Mouse (Mus musculus) limb, embryonic 15.5 days (tissue): ENCODE data around the gene Hspa1a. TPM values are rescaled to one million over a fixed set of nuclear protein-coding genes. Genes with fewer than 3 reads are reported as not detected.
"Not testable (repeated sequence)": the region's sequence is repeated elsewhere in the genome, so short reads cannot be mapped to it uniquely, and the experiment has no call there.

Experiments used
- ATAC-seq: fragments of 200-750 bp; cut with Nextera tagmentation; 2 replicates; pipeline ENCODE4 v1.8.0; 2017; ENCODE audit warnings: low read depth, moderate TSS enrichment; ENCODE audit not compliant: insufficient number of reproducible peaks, low FRiP score, low TSS enrichment
- H3K27ac ChIP-seq: fragments of 300-500 bp; sonication (generic); 2 replicates; pipeline ENCODE4 v1.5.1; 2015; ENCODE audit warnings: moderate library complexity, mild to moderate bottlenecking, inconsistent platforms
- H3K27me3 ChIP-seq: fragments of 300-500 bp; sonication (generic); 2 replicates; pipeline ENCODE4 v1.6.1; 2015; ENCODE audit warnings: inconsistent platforms
- H3K36me3 ChIP-seq: fragments of 300-500 bp; sonication (generic); 2 replicates; pipeline ENCODE4 v1.6.1; 2015; ENCODE audit warnings: inconsistent platforms
- H3K4me1 ChIP-seq: fragments of 300-500 bp; sonication (generic); 2 replicates; pipeline ENCODE4 v1.6.1; 2015; ENCODE audit warnings: inconsistent platforms
- H3K4me2 ChIP-seq: fragments of 300-500 bp; sonication (generic); 2 replicates; pipeline ENCODE4 v1.6.1; 2015; ENCODE audit warnings: mild to moderate bottlenecking, inconsistent platforms
- H3K4me3 ChIP-seq: fragments of 300-500 bp; sonication (generic); 2 replicates; pipeline ENCODE4 v1.5.1; 2015; ENCODE audit warnings: mild to moderate bottlenecking, inconsistent platforms
- H3K9ac ChIP-seq: fragments of 300-500 bp; sonication (generic); 2 replicates; pipeline ENCODE4 v1.6.1; 2015; ENCODE audit warnings: inconsistent platforms
- H3K9me3 ChIP-seq: fragments of 300-500 bp; sonication (generic); 2 replicates; pipeline ENCODE4 v1.6.1; 2016; ENCODE audit warnings: inconsistent platforms
- WGBS: fragments of 180-500 bp; shearing (Covaris S2); methylation state at CpG from one replicate; pipeline ENCODE4 v1.1.7; 2015; 5-methylcytosine and 5-hydroxymethylcytosine counted together
- polyA plus RNA-seq: library from polyadenylated mRNA; unstranded; fragments of >200 nt; fragmentation: Nextera tagmentation; extraction: Ambion mirVana; gene quantifications from 2 replicates; pipeline ENCODE4 v1.2.1, GENCODE M21; 2015

The Hspa1a gene
- polyA plus RNA-seq, 1 experiment from 2014 or later, result 31.7 TPM

GRCm38 (mm10) chr17:34960702-34961493, 11.1 kb downstream of the Hspa1a start:
- H3K27me3 ChIP-seq, result peaks cover 6% of the 10 kb centered on the region; the same call in 1 of the 2 replicates
- peaks cover 15% of the 10 kb centered on the region for H3K4me1 ChIP-seq
- no peak overlapping the region for H3K4me2 ChIP-seq
- H3K27ac ChIP-seq, result peak overlapping the region; percentile 97
- H3K9ac ChIP-seq, result no peak overlapping the region
- H3K36me3 ChIP-seq, result no peaks in the 10 kb centered on the region
- no peaks in the 10 kb centered on the region for H3K9me3 ChIP-seq
- no peak overlapping the region for H3K4me3 ChIP-seq
- no peak for ATAC-seq

GRCm38 (mm10) chr17:34959881-34960515, 12.0 kb downstream of the Hspa1a start:
- Histone ChIP-seq H3K27me3 (peaks cover 13% of the 10 kb centered on the region), H3K36me3 (no peaks in the 10 kb centered on the region), H3K4me1 (peaks cover 10% of the 10 kb centered on the region), H3K27ac (peak overlapping the region; percentile 97), H3K4me2 (peak overlapping the region; percentile 57), H3K9ac (peak overlapping the region; percentile 35; the same call in 1 of the 2 replicates), H3K9me3 (no peaks in the 10 kb centered on the region), H3K4me3 (peak overlapping the region; percentile 53)
- ATAC-seq, result no peak
- 12% methylated on average over 12 of the region's 12 CpGs for WGBS

DNA sequence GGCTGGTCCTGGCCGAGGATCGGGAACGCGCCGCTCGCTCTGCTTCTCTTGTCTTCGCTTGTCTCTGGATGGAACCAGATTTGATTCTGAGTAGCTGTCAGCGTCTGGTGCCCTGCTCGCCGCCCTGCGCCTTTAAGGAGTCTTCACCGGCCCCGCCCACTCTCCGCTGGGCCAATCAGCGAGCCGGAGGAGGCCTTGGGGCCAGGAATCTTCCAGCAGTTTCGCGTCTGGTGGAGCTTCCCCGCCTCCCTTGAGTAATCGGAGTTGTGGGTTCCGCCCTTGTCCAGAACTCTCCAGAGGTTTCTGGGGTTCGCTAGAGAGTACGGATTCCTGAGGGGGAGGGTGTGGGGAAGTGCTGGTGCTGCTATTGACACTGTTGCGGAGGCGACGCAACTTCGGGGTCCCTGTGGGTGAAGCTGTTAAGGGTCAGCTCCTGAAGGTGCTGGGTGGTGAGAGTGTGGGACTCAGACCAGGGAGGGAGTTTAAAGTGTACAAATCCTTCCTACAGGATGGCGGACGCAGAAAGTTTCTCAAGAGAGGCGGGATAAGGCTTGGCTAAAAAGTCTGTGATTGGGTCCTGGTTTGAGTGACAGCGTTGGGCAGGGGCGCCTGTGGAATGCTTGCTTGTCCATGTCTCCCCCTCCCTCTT, 12.7 kb downstream of the Hspa1a start, which contains the start of gene Hspa1b:
TSS of gene Hspa1b (minus strand) at position 109 of the 649 bp plus-strand sequence.
- Histone ChIP-seq H3K9ac (peak within 1 kb of the TSS; percentile 35; the same call in 1 of the 2 replicates), H3K27me3 (peaks cover 19% of the 10 kb centered on the region), H3K4me2 (peak within 1 kb of the TSS; percentile 57), H3K4me3 (peak within 1 kb of the TSS; percentile 53), H3K27ac (peak within 1 kb of the TSS; percentile 97)
- H3K4me1 ChIP-seq, H3K9me3 ChIP-seq, H3K36me3 ChIP-seq: not testable (repeated sequence)
- ATAC-seq, result peak; percentile 93
- WGBS, result under 1% methylated on average over 32 of the region's 32 CpGs

GRCm38 (mm10) chr17:34958734-34959129, 13.2 kb downstream of the Hspa1a start:
- peaks cover 19% of the 10 kb centered on the region for H3K27me3 ChIP-seq

GRCm38 (mm10) chr17:34957966-34958365, 14.0 kb downstream of the Hspa1a start:
- WGBS, result 37% methylated on average over 24 of the region's 40 CpGs
- H3K36me3 ChIP-seq, H3K4me2 ChIP-seq, ATAC-seq, H3K4me1 ChIP-seq, H3K9ac ChIP-seq, H3K9me3 ChIP-seq, H3K27ac ChIP-seq, H3K4me3 ChIP-seq: not testable (repeated sequence)
- peaks cover 19% of the 10 kb centered on the region for H3K27me3 ChIP-seq

More at GRCm38 (mm10) chr17:34958734-34959129, 13.2 kb downstream of the Hspa1a start:
- H3K4me1 ChIP-seq, H3K9me3 ChIP-seq, ATAC-seq, H3K27ac ChIP-seq, H3K36me3 ChIP-seq, H3K9ac ChIP-seq: not testable (repeated sequence)
- Histone ChIP-seq H3K4me3 (peak overlapping the region; percentile 53), H3K4me2 (peak overlapping the region; percentile 57)
- 0% methylated on average over 21 of the region's 47 CpGs for WGBS

DNA sequence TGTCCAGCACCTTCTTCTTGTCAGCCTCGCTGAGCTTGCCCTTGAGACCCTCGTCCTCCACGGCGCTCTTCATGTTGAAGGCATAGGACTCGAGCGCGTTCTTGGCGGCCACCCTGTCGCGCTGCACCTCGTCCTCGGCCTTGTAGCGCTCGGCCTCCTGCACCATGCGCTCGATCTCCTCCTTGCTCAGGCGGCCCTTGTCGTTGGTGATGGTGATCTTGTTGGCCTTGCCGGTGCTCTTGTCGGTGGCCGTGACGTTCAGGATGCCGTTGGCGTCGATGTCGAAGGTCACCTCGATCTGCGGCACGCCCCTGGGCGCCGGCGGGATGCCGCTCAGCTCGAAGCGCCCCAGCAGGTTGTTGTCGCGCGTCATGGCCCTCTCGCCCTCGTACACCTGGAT, 14.7 kb downstream of the Hspa1a start:
- H3K4me1 ChIP-seq, H3K27ac ChIP-seq, H3K4me2 ChIP-seq, H3K9ac ChIP-seq, ATAC-seq, H3K4me3 ChIP-seq, H3K9me3 ChIP-seq, H3K36me3 ChIP-seq: not testable (repeated sequence)
- H3K27me3 ChIP-seq, result peaks cover 19% of the 10 kb centered on the region
- 24% methylated on average over 34 of the region's 40 CpGs for WGBS

DNA sequence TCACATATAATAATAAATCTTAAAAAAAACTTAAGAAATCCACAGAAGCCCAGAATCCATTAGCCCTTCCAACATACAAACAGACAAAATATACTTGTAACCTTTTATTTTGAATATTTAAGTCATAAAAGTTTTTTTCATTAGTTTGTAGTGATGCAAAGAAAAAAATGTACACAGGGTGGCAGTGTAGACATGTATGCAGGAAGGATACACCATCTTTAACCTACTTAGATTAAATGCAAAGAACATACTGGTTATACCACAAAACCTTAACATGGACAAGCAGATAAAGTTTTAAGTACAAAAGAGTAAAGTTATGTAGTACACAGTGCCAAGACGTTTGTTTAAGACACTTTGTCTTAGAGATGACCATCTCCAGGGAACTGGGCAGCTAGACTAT, 15.6 kb downstream of the Hspa1a start:
- no peak for ATAC-seq
- Histone ChIP-seq H3K4me3 (no peak overlapping the region), H3K27ac (no peak overlapping the region), H3K36me3 (no peaks in the 10 kb centered on the region), H3K4me1 (peaks cover 7% of the 10 kb centered on the region), H3K9ac (no peak overlapping the region), H3K9me3 (no peaks in the 10 kb centered on the region), H3K4me2 (no peak overlapping the region; the same call in 1 of the 2 replicates), H3K27me3 (peaks cover 19% of the 10 kb centered on the region)
- WGBS, result 37% methylated on average over 1 of the region's 1 CpGs

DNA sequence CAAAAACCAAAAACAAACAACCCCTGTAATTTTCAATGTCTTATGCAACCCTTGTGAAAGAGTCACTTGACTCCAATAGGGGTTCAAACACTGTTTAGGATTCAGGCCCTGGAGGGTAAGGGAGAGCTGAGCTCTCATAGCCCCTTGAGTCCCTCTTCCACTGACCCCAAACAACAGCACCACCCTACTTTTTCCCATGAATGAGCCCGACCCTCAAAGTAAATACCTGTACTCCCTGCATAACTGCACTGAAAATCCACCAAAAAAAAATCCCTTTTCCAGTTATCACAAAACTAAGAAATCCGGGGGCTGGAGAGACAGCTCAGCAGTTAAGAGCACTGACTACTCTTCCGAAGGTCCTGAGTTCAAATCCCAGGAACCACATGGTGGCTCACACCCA, 16.1 kb downstream of the Hspa1a start:
- Histone ChIP-seq H3K4me1 (peaks cover 11% of the 10 kb centered on the region), H3K4me3 (no peak overlapping the region), H3K9me3 (no peaks in the 10 kb centered on the region), H3K9ac (no peak overlapping the region), H3K27me3 (peaks cover 19% of the 10 kb centered on the region), H3K36me3 (peaks cover 4% of the 10 kb centered on the region; the same call in 1 of the 2 replicates), H3K27ac (no peak overlapping the region), H3K4me2 (no peak overlapping the region; the same call in 1 of the 2 replicates)
- 78% methylated on average over 3 of the region's 3 CpGs for WGBS
- ATAC-seq, result no peak

- Histone ChIP-seq H3K27ac (no peak overlapping the region), H3K27me3 (peaks cover 19% of the 10 kb centered on the region), H3K4me1 (peaks cover 15% of the 10 kb centered on the region), H3K4me3 (no peak overlapping the region), H3K9me3 (no peaks in the 10 kb centered on the region), H3K4me2 (no peak overlapping the region), H3K9ac (no peak overlapping the region), H3K36me3 (peaks cover 14% of the 10 kb centered on the region)
- WGBS, result 66% methylated on average over 4 of the region's 4 CpGs
- ATAC-seq, result no peak
Observed at GRCm38 (mm10) chr17:34954831-34955230, 17.1 kb downstream of the Hspa1a start.

DNA sequence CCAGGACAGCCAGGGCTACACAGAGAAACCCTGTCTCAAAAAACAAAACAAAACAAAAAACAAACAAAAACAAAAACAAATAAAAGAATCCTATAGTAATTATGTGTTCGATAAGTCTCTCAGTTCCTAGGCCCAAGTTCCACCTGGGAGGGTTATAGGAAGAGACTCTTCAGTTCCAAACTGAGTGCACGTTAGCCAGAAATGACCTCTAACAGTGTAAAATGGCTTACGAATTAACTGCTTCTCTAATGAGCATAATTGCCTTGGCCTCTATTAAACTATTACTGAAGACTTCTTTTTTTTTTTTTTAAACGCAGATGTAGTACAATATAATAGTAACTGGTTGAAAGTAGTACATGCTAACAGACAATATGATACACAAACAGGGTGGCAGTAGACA, 18.1 kb downstream of the Hspa1a start:
- H3K36me3 ChIP-seq, result peaks cover 20% of the 10 kb centered on the region
- peaks cover 15% of the 10 kb centered on the region for H3K4me1 ChIP-seq
- ATAC-seq, result no peak
- 79% methylated on average over 4 of the region's 4 CpGs for whole genome bisulfite sequencing
- no peak overlapping the region for H3K4me2 ChIP-seq
- no peak overlapping the region for H3K4me3 ChIP-seq
- no peak overlapping the region for H3K9ac ChIP-seq
- H3K27me3 ChIP-seq, result peaks cover 19% of the 10 kb centered on the region
- H3K9me3 ChIP-seq, result no peaks in the 10 kb centered on the region
- no peak overlapping the region for H3K27ac ChIP-seq

DNA sequence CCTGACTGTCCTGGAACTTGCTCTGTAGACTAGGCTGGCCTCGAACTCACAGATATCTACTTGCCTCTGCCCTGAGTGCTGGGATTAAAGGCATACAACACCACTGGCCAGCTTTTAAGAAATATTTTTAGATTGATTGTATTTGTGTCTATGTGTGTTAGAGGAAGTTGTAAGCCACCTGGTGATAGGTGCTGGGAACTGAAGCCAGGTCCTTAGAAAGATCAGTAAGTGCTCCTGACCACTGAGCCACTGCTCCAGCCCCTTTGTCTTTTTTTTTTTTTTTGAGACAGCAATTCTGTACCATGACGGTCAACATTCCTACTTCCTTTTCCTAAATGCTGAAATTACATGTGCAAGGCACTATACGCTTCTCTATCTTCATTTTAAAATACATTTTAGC, 18.7 kb downstream of the Hspa1a start:
- no peaks in the 10 kb centered on the region for H3K9me3 ChIP-seq
- peak overlapping the region; percentile 88; the same call in 1 of the 2 replicates for H3K4me3 ChIP-seq
- H3K4me1 ChIP-seq, result peaks cover 15% of the 10 kb centered on the region
- WGBS, result 89% methylated on average over 3 of the region's 3 CpGs
- no peak for ATAC-seq
- H3K27me3 ChIP-seq, result peaks cover 19% of the 10 kb centered on the region
- H3K9ac ChIP-seq, result no peak overlapping the region
- peaks cover 20% of the 10 kb centered on the region for H3K36me3 ChIP-seq
- no peak overlapping the region for H3K27ac ChIP-seq
- peak overlapping the region; percentile 66; the same call in 1 of the 2 replicates for H3K4me2 ChIP-seq
